Mouse (Mus musculus): ENCODE data around the gene P3h3. TPM values are rescaled to one million over a fixed set of nuclear protein-coding genes. Genes with fewer than 3 reads are reported as not detected.

The P3h3 gene
- total RNA-seq (2014; fragmentation: Nextera tagmentation) (not detected in 2 replicates), total RNA-seq (2017) (0.23 TPM in 1 of 2 replicates, not detected in the other), polyA plus RNA-seq (2012) (not detected in 2 replicates)

GRCm38 (mm10) chr6:124856916-124857839 is at the start of gene P3h3:
TSS of gene P3h3 (minus strand) at chr6:124857752.
- Histone ChIP-seq H3K4me1 (ENCODE audit: insufficient read depth, low read depth, low read length) (0 out of 2 replicates have a peak, but pooled peaks cover 2% of the 10 kb centered on the region), H3K27me3 (ENCODE audit: insufficient read depth, low read length) (peaks cover 67% of the 10 kb centered on the region), H3K36me3 (replicated peaks) (no peaks in the 10 kb centered on the region), H3K4me3 (ENCODE audit: low read depth, low read length) (no peak within 1 kb of the TSS), H3K9me3 (replicated peaks) (no peaks in the 10 kb centered on the region)
- TF ChIP-seq GATA2 (IDR thresholded peaks at IDR 0.05; ENCODE audit: borderline replicate concordance, low read depth, low read length) (no peak), CTCF (IDR thresholded peaks at IDR 0.05; ENCODE audit: low read depth, low read length) (no peak), TAL1 (conservative IDR thresholded peaks at IDR 0.05; ENCODE audit: low read depth, low read length) (no peak), GATA1 (IDR thresholded peaks at IDR 0.05; ENCODE audit: borderline replicate concordance, low read length) (no peak), POLR2AphosphoS5 (IDR thresholded peaks at IDR 0.05; ENCODE audit: insufficient replicate concordance, low read depth, low read length) (no peak)
- DNase-seq (ENCODE audit: low spot score) (no peak), ATAC-seq (ENCODE audit: extremely low read depth, insufficient number of reproducible peaks, low FRiP score, poor library complexity, severe bottlenecking) (no peak)

- Histone ChIP-seq H3K9me3 (replicated peaks) (no peaks in the 10 kb centered on the region), H3K4me1 (ENCODE audit: insufficient read depth, low read depth, low read length) (peaks cover 14% of the 10 kb centered on the region), H3K27me3 (ENCODE audit: insufficient read depth, low read length) (peaks cover 52% of the 10 kb centered on the region), H3K4me3 (ENCODE audit: low read depth, low read length) (no peak overlapping the region), H3K36me3 (replicated peaks) (no peaks in the 10 kb centered on the region)
- TF ChIP-seq GATA1 (IDR thresholded peaks at IDR 0.05; ENCODE audit: borderline replicate concordance, low read length) (no peak), TAL1 (conservative IDR thresholded peaks at IDR 0.05; ENCODE audit: low read depth, low read length) (no peak), POLR2AphosphoS5 (IDR thresholded peaks at IDR 0.05; ENCODE audit: insufficient replicate concordance, low read depth, low read length) (no peak), GATA2 (IDR thresholded peaks at IDR 0.05; ENCODE audit: borderline replicate concordance, low read depth, low read length) (no peak), CTCF (IDR thresholded peaks at IDR 0.05; ENCODE audit: low read depth, low read length) (no peak)
- no peak for ATAC-seq (ENCODE audit: extremely low read depth, insufficient number of reproducible peaks, low FRiP score, poor library complexity, severe bottlenecking)
- DNase-seq (ENCODE audit: low spot score), result no peak
These were observed 47.7 kb upstream of the P3h3 start for GRCm38 (mm10) chr6:124904991-124905860.

GRCm38 (mm10) chr6:124904161-124904981 is 46.8 kb upstream of the P3h3 start:
- no peak for TF ChIP-seq TAL1 (conservative IDR thresholded peaks at IDR 0.05; ENCODE audit: low read depth, low read length)
- TF ChIP-seq POLR2AphosphoS5 (IDR thresholded peaks at IDR 0.05; ENCODE audit: insufficient replicate concordance, low read depth, low read length), result no peak
- no peak for TF ChIP-seq GATA1 (IDR thresholded peaks at IDR 0.05; ENCODE audit: borderline replicate concordance, low read length)
- no peak for TF ChIP-seq GATA2 (IDR thresholded peaks at IDR 0.05; ENCODE audit: borderline replicate concordance, low read depth, low read length)
- TF ChIP-seq CTCF (IDR thresholded peaks at IDR 0.05; ENCODE audit: low read depth, low read length), result peak; percentile 27; the same call in 1 of the 2 replicates
- H3K4me1 ChIP-seq (ENCODE audit: insufficient read depth, low read depth, low read length), result peaks cover 11% of the 10 kb centered on the region
- DNase-seq (ENCODE audit: low spot score) (peak; percentile 84), ATAC-seq (ENCODE audit: extremely low read depth, insufficient number of reproducible peaks, low FRiP score, poor library complexity, severe bottlenecking) (peak; percentile 51)
- H3K36me3 ChIP-seq (replicated peaks), result no peaks in the 10 kb centered on the region
- no peaks in the 10 kb centered on the region for H3K9me3 ChIP-seq (replicated peaks)
- H3K4me3 ChIP-seq (ENCODE audit: low read depth, low read length), result peak overlapping the region; percentile 72
- H3K27me3 ChIP-seq (ENCODE audit: insufficient read depth, low read length), result peaks cover 50% of the 10 kb centered on the region

- no peaks in the 10 kb centered on the region for H3K36me3 ChIP-seq (replicated peaks)
- peak; percentile 83 for DNase-seq (ENCODE audit: low spot score)
These were observed 46.1 kb upstream of the P3h3 start for GRCm38 (mm10) chr6:124903580-124904151.

GRCm38 (mm10) chr6:124901851-124902250 is 44.3 kb upstream of the P3h3 start:
- Histone ChIP-seq H3K9me3 (replicated peaks) (no peaks in the 10 kb centered on the region), H3K4me1 (ENCODE audit: insufficient read depth, low read depth, low read length) (peaks cover 11% of the 10 kb centered on the region), H3K27me3 (ENCODE audit: insufficient read depth, low read length) (peaks cover 36% of the 10 kb centered on the region), H3K4me3 (ENCODE audit: low read depth, low read length) (no peak overlapping the region), H3K36me3 (replicated peaks) (no peaks in the 10 kb centered on the region)
- ATAC-seq (ENCODE audit: extremely low read depth, insufficient number of reproducible peaks, low FRiP score, poor library complexity, severe bottlenecking), result no peak
- TF ChIP-seq CTCF (IDR thresholded peaks at IDR 0.05; ENCODE audit: low read depth, low read length), result no peak
- TF ChIP-seq POLR2AphosphoS5 (IDR thresholded peaks at IDR 0.05; ENCODE audit: insufficient replicate concordance, low read depth, low read length), result no peak
- TF ChIP-seq TAL1 (conservative IDR thresholded peaks at IDR 0.05; ENCODE audit: low read depth, low read length), result no peak
- no peak for TF ChIP-seq GATA2 (IDR thresholded peaks at IDR 0.05; ENCODE audit: borderline replicate concordance, low read depth, low read length)
- TF ChIP-seq GATA1 (IDR thresholded peaks at IDR 0.05; ENCODE audit: borderline replicate concordance, low read length), result no peak
- DNase-seq (ENCODE audit: low spot score), result no peak

More at GRCm38 (mm10) chr6:124903580-124904151, 46.1 kb upstream of the P3h3 start:
- Histone ChIP-seq H3K4me1 (ENCODE audit: insufficient read depth, low read depth, low read length) (peaks cover 11% of the 10 kb centered on the region), H3K9me3 (replicated peaks) (no peaks in the 10 kb centered on the region), H3K27me3 (ENCODE audit: insufficient read depth, low read length) (peaks cover 44% of the 10 kb centered on the region), H3K4me3 (ENCODE audit: low read depth, low read length) (peak overlapping the region; percentile 72)
- peak; percentile 97 for TF ChIP-seq CTCF (IDR thresholded peaks at IDR 0.05; ENCODE audit: low read depth, low read length)
- TF ChIP-seq GATA2 (IDR thresholded peaks at IDR 0.05; ENCODE audit: borderline replicate concordance, low read depth, low read length), result no peak
- peak; percentile 86 for ATAC-seq (ENCODE audit: extremely low read depth, insufficient number of reproducible peaks, low FRiP score, poor library complexity, severe bottlenecking)

All from G1E (cell line).